ENCODE assay signal across 19 mouse cellular contexts in genomic region chr8:88039286-88039685, GRCm38 (mm10).
DNase-seq lines count a peak whose midpoint lies in the region; ATAC-seq and TF ChIP-seq lines count a peak whose summit lies in the region.
"Had no signal": no experiment of that assay in that cellular context is flagged by ENCODE, and none has a peak within 500 bp of the region (broad histone marks: within the 10 kb centered on the region; RNA-seq: fewer than 3 reads in every experiment).

No protein-coding gene starts in this region.

- ATAC-seq in intestine, embryonic 14.5 days (replicated peaks; ENCODE audit: low FRiP score, low TSS enrichment, low read depth) = 0 out of 2 replicates have a peak, but pooled peaks have one; percentile 8
- no peak for ATAC-seq in intestine, postnatal 0 days
- ATAC-seq: liver, embryonic 12.5 days had no signal

- H3K4me1 ChIP-seq in intestine, embryonic 14.5 days (replicated peaks; ENCODE audit: control insufficient read depth, insufficient read depth, low read length) = no peaks in the 10 kb centered on the region
- H3K4me1 ChIP-seq in intestine, postnatal 0 days (replicated peaks; ENCODE audit: control insufficient read depth, insufficient read depth, low read length) = no peaks in the 10 kb centered on the region
- H3K4me1 ChIP-seq: liver, embryonic 12.5 days; lung, embryonic 15.5 days had no signal

- no peaks in the 10 kb centered on the region for H3K27me3 ChIP-seq in intestine, embryonic 14.5 days (replicated peaks; ENCODE audit: control insufficient read depth, insufficient read depth, low read length)
- no peaks in the 10 kb centered on the region; the same call in 1 of the 2 replicates for H3K27me3 ChIP-seq in intestine, postnatal 0 days (replicated peaks; ENCODE audit: control insufficient read depth, insufficient read depth, low read length)
- H3K27me3 ChIP-seq: hindbrain, embryonic 13.5 days; limb, embryonic 12.5 days; liver, embryonic 12.5 days; lung, embryonic 15.5 days; midbrain, embryonic 12.5 days had no signal

- no peak for TF ChIP-seq POLR2A in brain, embryonic 14.5 days (IDR thresholded peaks at IDR 0.05; ENCODE audit: borderline replicate concordance, extremely low read depth, insufficient read depth, insufficient read length, poor library complexity, severe bottlenecking)

- no peak overlapping the region for H3K9ac ChIP-seq in intestine, embryonic 14.5 days (ENCODE audit: low read length)
- H3K9ac ChIP-seq in intestine, postnatal 0 days (ENCODE audit: low read depth, low read length) = no peak overlapping the region
- H3K9ac ChIP-seq: hindbrain, embryonic 13.5 days; limb, embryonic 12.5 days; liver, embryonic 12.5 days; lung, embryonic 15.5 days; midbrain, embryonic 12.5 days had no signal

- 18% methylated on average over 6 of the region's 6 CpGs for WGBS in intestine, embryonic 14.5 days
- 21% methylated on average over 6 of the region's 6 CpGs for WGBS in intestine, postnatal 0 days

- no peak for DNase-seq in intestine, embryonic 14.5 days (ENCODE audit: low spot score)
- peak; percentile 70 for DNase-seq in brain, embryonic 14.5 days (ENCODE audit: low read depth)
- DNase-seq in embryo, embryonic 11 days = peak; percentile 52
- peak; percentile 6 for DNase-seq in retina, adult 2 months (ENCODE audit: low read depth, low spot score)
- DNase-seq in frontal cortex, postnatal 36 days (ENCODE audit: low spot score in 2 of 2) = no peak
- DNase-seq in c-Kit-positive CD71-positive TER-119-positive erythroid progenitor cells, embryonic 14.5 days (ENCODE audit: low spot score) = no peak
- DNase-seq: adrenal gland, adult 2 months; cerebellum, postnatal 25 days; gastrocnemius, adult 2 months; kidney, adult 11 months; lung, postnatal 4 days; thymus, postnatal 25 days had no signal

- no peaks in the 10 kb centered on the region for H3K36me3 ChIP-seq in intestine, embryonic 14.5 days (ENCODE audit: control insufficient read depth, insufficient read depth, low read length)
- H3K36me3 ChIP-seq in intestine, postnatal 0 days (ENCODE audit: control insufficient read depth, insufficient read depth) = no peaks in the 10 kb centered on the region
- H3K36me3 ChIP-seq: heart, embryonic 10.5 days; hindbrain, embryonic 13.5 days; limb, embryonic 12.5 days; liver, embryonic 12.5 days; lung, embryonic 15.5 days; midbrain, embryonic 12.5 days had no signal

- H3K4me2 ChIP-seq in intestine, embryonic 14.5 days (ENCODE audit: low read length) = no peak overlapping the region
- no peak overlapping the region for H3K4me2 ChIP-seq in intestine, postnatal 0 days (replicated peaks; ENCODE audit: low read depth)
- H3K4me2 ChIP-seq: hindbrain, embryonic 13.5 days; limb, embryonic 12.5 days; liver, embryonic 12.5 days; lung, embryonic 15.5 days; midbrain, embryonic 12.5 days had no signal

- no peak overlapping the region for H3K27ac ChIP-seq in intestine, embryonic 14.5 days (ENCODE audit: low read depth)
- no peak overlapping the region for H3K27ac ChIP-seq in intestine, postnatal 0 days (ENCODE audit: low read depth, low read length)
- H3K27ac ChIP-seq: gastrocnemius, adult 2 months; heart, embryonic 10.5 days; hindbrain, embryonic 13.5 days; limb, embryonic 12.5 days; liver, embryonic 12.5 days; lung, embryonic 15.5 days; midbrain, embryonic 12.5 days had no signal

- no peak for TF ChIP-seq CTCF in intestine, postnatal 0 days (IDR thresholded peaks at IDR 0.05; ENCODE audit: low read depth)
- no peak for TF ChIP-seq CTCF in brain, embryonic 14.5 days (IDR thresholded peaks at IDR 0.05; ENCODE audit: borderline replicate concordance, extremely low read depth, insufficient read depth, insufficient read length)

- H3K9me3 ChIP-seq in intestine, embryonic 14.5 days (ENCODE audit: control insufficient read depth, low read length) = no peaks in the 10 kb centered on the region
- H3K9me3 ChIP-seq in intestine, postnatal 0 days (ENCODE audit: control insufficient read depth) = no peaks in the 10 kb centered on the region
- H3K9me3 ChIP-seq: heart, embryonic 10.5 days; hindbrain, embryonic 13.5 days; limb, embryonic 12.5 days; liver, embryonic 12.5 days; lung, embryonic 15.5 days; midbrain, embryonic 12.5 days had no signal

- no peak overlapping the region for H3K4me3 ChIP-seq in intestine, embryonic 14.5 days (ENCODE audit: low read depth, low read length)
- no peak overlapping the region for H3K4me3 ChIP-seq in intestine, postnatal 0 days (ENCODE audit: low read depth, low read length)
- H3K4me3 ChIP-seq: gastrocnemius, adult 2 months; heart, embryonic 10.5 days; hindbrain, embryonic 13.5 days; limb, embryonic 12.5 days; liver, embryonic 12.5 days; lung, embryonic 15.5 days; midbrain, embryonic 12.5 days had no signal

Comparison
In these comparisons a context has a peak if more than half of its experiments do, and no peak if none do; other contexts are left out.
1. DNase-seq: peak in brain, embryonic 14.5 days (single experiment), embryo, embryonic 11 days (single experiment) and retina, adult 2 months (single experiment); none in intestine, embryonic 14.5 days (single experiment), frontal cortex, postnatal 36 days (0 of 2) and c-Kit-positive CD71-positive TER-119-positive erythroid progenitor cells, embryonic 14.5 days (single experiment).